Mouse (Mus musculus) MEL (cell line): Measurements from ENCODE around the gene Magi2.

Experiments
- CTCF ChIP-seq, 3 experiments: IDR thresholded peaks in 2 of 3; conservative IDR thresholded peaks in 1 of 3; 2 replicates each; pipeline ENCODE4 v1.5.1; 2011 to 2012; ENCODE audit warnings: low read length in 3 of 3, low read depth in 2 of 3, mild to moderate bottlenecking in 2 of 3, improper control_type of control experiment in 1 of 3, inconsistent platforms in 1 of 3, mixed read lengths in 1 of 3, moderate library complexity in 1 of 3; ENCODE audit not compliant: control insufficient read depth in 1 of 3, insufficient read depth in 1 of 3, poor library complexity in 1 of 3, severe bottlenecking in 1 of 3
- ELF1 ChIP-seq: IDR thresholded peaks from 2 replicates; pipeline ENCODE4 v1.6.1; 2014; ENCODE audit warnings: low read depth, mild to moderate bottlenecking, inconsistent platforms, low read length, improper control_type of control experiment, moderate library complexity
- ETS1 ChIP-seq: IDR thresholded peaks from 2 replicates; pipeline ENCODE4 v1.6.1; 2012; ENCODE audit warnings: low read depth, mild to moderate bottlenecking, inconsistent platforms, low read length, improper control_type of control experiment, moderate library complexity
- POLR2A ChIP-seq, 2 experiments: IDR thresholded peaks; 2 replicates each; pipeline ENCODE4 v1.6.1; 2011 to 2012; ENCODE audit warnings: low read length in 2 of 2, mild to moderate bottlenecking in 2 of 2, control low read depth in 1 of 2, improper control_type of control experiment in 1 of 2, low read depth in 1 of 2, moderate library complexity in 1 of 2; ENCODE audit not compliant: control insufficient read depth in 1 of 2, insufficient read depth in 1 of 2, poor library complexity in 1 of 2
- ZNF384 ChIP-seq: IDR thresholded peaks from 2 replicates; pipeline ENCODE4 v1.6.1; 2012; ENCODE audit warnings: low read depth, mild to moderate bottlenecking, inconsistent platforms, low read length, improper control_type of control experiment

GRCm38 (mm10) chr5:20625117-20625516 is 1398.3 kb downstream of the Magi2 start:
- TF ChIP-seq CTCF (IDR thresholded peaks at IDR 0.05 in 2 of 3, conservative IDR thresholded peaks at IDR 0.05 in 1 of 3; ENCODE audit: control insufficient read depth in 1 of 3, insufficient read depth in 1 of 3, low read depth in 2 of 3, low read length in 3 of 3, poor library complexity in 1 of 3, severe bottlenecking in 1 of 3) (no peak), POLR2A (IDR thresholded peaks at IDR 0.05; ENCODE audit: control insufficient read depth in 1 of 2, insufficient read depth in 1 of 2, low read depth in 1 of 2, low read length in 2 of 2, poor library complexity in 1 of 2) (no peak), ETS1 (no peak), ELF1 (no peak), ZNF384 (no peak)
